Mouse (Mus musculus) gastrocnemius, adult 2 months (tissue): ENCODE results near the gene Polr1a. TPM values are rescaled to one million over a fixed set of nuclear protein-coding genes. Genes with fewer than 3 reads are reported as not detected.
"Not testable (repeated sequence)": the region's sequence is repeated elsewhere in the genome, so short reads cannot be mapped to it uniquely, and the experiment has no call there.

Experiments
- DNase-seq: peaks from one replicate; pipeline ENCODE4 v3.0.0; 2022
- H3K27ac ChIP-seq: fragments of 200-600 bp; 2 replicates; pipeline ENCODE4 v1.8.1; 2022; ENCODE audit warnings: mild to moderate bottlenecking
- H3K4me3 ChIP-seq: fragments of 200-600 bp; 2 replicates; pipeline ENCODE4 v1.8.1; 2022; ENCODE audit warnings: mild to moderate bottlenecking, moderate library complexity
- CTCF ChIP-seq: fragments of 200-600 bp; IDR thresholded peaks from 2 replicates; pipeline ENCODE4 v1.8.1; 2022; ENCODE audit warnings: antibody characterized with exemption, mild to moderate bottlenecking, moderate library complexity
- intact Hi-C: fragments of 180-260 bp; cut with DNase I; formaldehyde crosslinking; loops from one replicate; pipeline ENCODE4 v1.15.1; 2025
- long read RNA-seq, 2 experiments: library from polyadenylated mRNA; stranded (forward); transcript quantifications; one replicate each; pipeline ENCODE4 v2.0.0; 2021
- total RNA-seq, 2 experiments: library from RNA; stranded (reverse); gene quantifications; 2 replicates each; pipeline ENCODE4 v1.2.3; 2021

Polr1a gene
- total RNA-seq: 10 to 100 TPM; 40.7 to 41.1 TPM
- long read RNA-seq, experiment 1, full-length matches to known transcripts: 1 of 12 reads
- long read RNA-seq, experiment 1, partial matches to known transcripts: 9 of 12 reads
- long read RNA-seq, experiment 1, other reads (novel, unspliced or antisense): 2 of 12 reads
- long read RNA-seq, experiment 2, full-length matches to known transcripts: 2 of 18 reads
- long read RNA-seq, experiment 2, partial matches to known transcripts: 11 of 18 reads
- long read RNA-seq, experiment 2, other reads (novel, unspliced or antisense): 5 of 18 reads

GRCm38 (mm10) chr6:71908481-71909381 is at the start of gene Polr1a, which contains the start of gene Ptcd3:
Gene Polr1a (plus strand): TSS chr6:71909053.
Gene Ptcd3 (minus strand): TSS chr6:71908750.
- intact Hi-C loops: no loop called here
- H3K4me3 ChIP-seq: peak within 1 kb of the TSS; percentile 96
- no peak for TF ChIP-seq CTCF
- peak within 1 kb of the TSS; percentile 98 for H3K27ac ChIP-seq
- peak; percentile 95 for DNase-seq

GRCm38 (mm10) chr6:71867751-71868150 is 41.1 kb upstream of the Polr1a start:
- H3K27ac ChIP-seq: no peak overlapping the region
- no peak overlapping the region for H3K4me3 ChIP-seq
- TF ChIP-seq CTCF: no peak
- intact Hi-C loops: loop anchor here (5.0 kb wide), 2 partner anchors 35 to 300 kb away; no protein-coding TSS in a partner anchor
- no peak for DNase-seq

- TF ChIP-seq CTCF: peak; percentile 55
- H3K4me3 ChIP-seq: no peak overlapping the region
- no peak for DNase-seq
- intact Hi-C loops: loop anchor here (5.0 kb wide), 2 partner anchors 33 to 298 kb away; no protein-coding TSS in a partner anchor
- no peak overlapping the region for H3K27ac ChIP-seq
Observed at GRCm38 (mm10) chr6:71868809-71869208, 40.0 kb upstream of the Polr1a start.

- TF ChIP-seq CTCF: no peak
- Histone ChIP-seq H3K4me3 (no peak overlapping the region), H3K27ac (no peak overlapping the region)
- intact Hi-C loops: no loop called here
- no peak for DNase-seq
Observed at GRCm38 (mm10) chr6:71871396-71871795, 37.5 kb upstream of the Polr1a start.

GRCm38 (mm10) chr6:71877965-71878760 is 30.7 kb upstream of the Polr1a start:
- no peak for TF ChIP-seq CTCF
- H3K4me3 ChIP-seq: no peak overlapping the region
- no peak for DNase-seq
- H3K27ac ChIP-seq: peak overlapping the region; percentile 24; the same call in 1 of the 2 replicates
- intact Hi-C loops: no loop called here

GRCm38 (mm10) chr6:71893263-71893662 is 15.6 kb upstream of the Polr1a start:
- Histone ChIP-seq H3K27ac (no peak overlapping the region), H3K4me3 (no peak overlapping the region)
- intact Hi-C loops: no loop called here
- no peak for DNase-seq
- TF ChIP-seq CTCF: no peak

- no peak for DNase-seq
- Histone ChIP-seq H3K27ac (peak overlapping the region; percentile 98), H3K4me3 (peak overlapping the region; percentile 96)
- no peak for TF ChIP-seq CTCF
- intact Hi-C loops: no loop called here
Observed at GRCm38 (mm10) chr6:71907702-71908235, 1.1 kb upstream of the Polr1a start.

- Histone ChIP-seq H3K4me3 (peak overlapping the region; percentile 96), H3K27ac (peak overlapping the region; percentile 98)
- intact Hi-C loops: no loop called here
- no peak for TF ChIP-seq CTCF
- DNase-seq: no peak
Observed at GRCm38 (mm10) chr6:71909384-71909783, 531 bp downstream of the Polr1a start.

- Histone ChIP-seq H3K27ac (peak overlapping the region; percentile 98), H3K4me3 (peak overlapping the region; percentile 96)
- intact Hi-C loops: no loop called here
- no peak for DNase-seq
- TF ChIP-seq CTCF: peak; percentile 11; the same call in 1 of the 2 replicates
Observed at GRCm38 (mm10) chr6:71909840-71910239, 987 bp downstream of the Polr1a start.

GRCm38 (mm10) chr6:71911686-71912450 is 3.0 kb downstream of the Polr1a start:
- peak; percentile 29 for DNase-seq
- peak overlapping the region; percentile 73 for H3K27ac ChIP-seq
- no peak for TF ChIP-seq CTCF
- intact Hi-C loops: no loop called here
- H3K4me3 ChIP-seq: no peak overlapping the region

- no peak for TF ChIP-seq CTCF
- no peak for DNase-seq
- intact Hi-C loops: loop anchor here (10.0 kb wide), 1 partner anchor 404 kb away; no protein-coding TSS in a partner anchor
- Histone ChIP-seq H3K27ac (no peak overlapping the region), H3K4me3 (no peak overlapping the region)
Observed at GRCm38 (mm10) chr6:71920752-71921151, 11.9 kb downstream of the Polr1a start.

- not testable (repeated sequence) for H3K27ac ChIP-seq, DNase-seq, H3K4me3 ChIP-seq
- intact Hi-C loops: loop anchor here (5.0 to 10.0 kb wide), 2 partner anchors 172 to 400 kb away; partner anchors contain the start of gene St3gal5
Observed at GRCm38 (mm10) chr6:71925233-71925632, 16.4 kb downstream of the Polr1a start.
